Mouse (Mus musculus) CH12.LX (cell line): ENCODE measurements at regions not wholly inside any gene's neighbourhood (a gene's known extent, or its start where the extent isn't known, plus 50 kb on each side); places are given as distances from the start of the nearest gene placed in this dataset.

Experiments used
- DNase-seq: peaks from one replicate; pipeline ENCODE4 v3.0.0-alpha.2; 2013; ENCODE audit errors: extremely low read depth
- H3K27ac ChIP-seq: 2 replicates; pipeline ENCODE4 v1.5.1; 2012; ENCODE audit warnings: low read depth, mild to moderate bottlenecking, control low read depth, moderate library complexity; ENCODE audit not compliant: insufficient read depth
- H3K27me3 ChIP-seq: replicated peaks from 2 replicates; pipeline ENCODE3; 2012; ENCODE audit warnings: inconsistent platforms
- H3K36me3 ChIP-seq, 2 experiments: replicated peaks in 1 of 2; 2 replicates each; pipeline versions ENCODE3 to v1.6.1; 2012; ENCODE audit warnings: inconsistent platforms in 1 of 2, low read length in 1 of 2, mild to moderate bottlenecking in 1 of 2, mixed read lengths in 1 of 2, moderate library complexity in 1 of 2; ENCODE audit not compliant: control insufficient read depth in 1 of 2, insufficient read depth in 1 of 2
- H3K4me1 ChIP-seq, 2 experiments: 2 replicates each; pipeline ENCODE4 v1.6.1; 2012; ENCODE audit warnings: inconsistent platforms in 1 of 2, moderate library complexity in 1 of 2; ENCODE audit not compliant: insufficient read depth in 2 of 2, control insufficient read depth in 1 of 2
- H3K4me2 ChIP-seq: 2 replicates; pipeline ENCODE4 v1.6.1; 2012; ENCODE audit warnings: low read depth, mild to moderate bottlenecking, control low read depth; ENCODE audit not compliant: poor library complexity, insufficient read depth, severe bottlenecking
- H3K4me3 ChIP-seq, 3 experiments: fragments of 150-350 bp in 1 of 3; sonication (generic) in 1 of 3; replicated peaks in 1 of 3; 2 replicates each; pipeline versions ENCODE3 to v1.5.1; 2011 to 2012; ENCODE audit warnings: low read depth in 2 of 3, low read length in 2 of 3, mild to moderate bottlenecking in 2 of 3, moderate library complexity in 2 of 3, control low read depth in 1 of 3, improper control_type of control experiment in 1 of 3, inconsistent platforms in 1 of 3, mixed read lengths in 1 of 3; ENCODE audit not compliant: poor library complexity in 1 of 3
- H3K79me2 ChIP-seq: replicated peaks from 2 replicates; pipeline ENCODE4 v1.6.1; 2012; ENCODE audit warnings: mild to moderate bottlenecking, moderate library complexity; ENCODE audit not compliant: control insufficient read depth, poor library complexity, insufficient read depth, severe bottlenecking; ENCODE audit errors: extremely low read depth
- H3K9ac ChIP-seq: 2 replicates; pipeline ENCODE4 v1.6.1; 2012; ENCODE audit warnings: low read depth, mild to moderate bottlenecking, control low read depth, moderate library complexity; ENCODE audit not compliant: insufficient read depth
- H3K9me3 ChIP-seq: replicated peaks from 2 replicates; pipeline ENCODE3; 2012; ENCODE audit warnings: low read length, inconsistent platforms, mixed read lengths
- BHLHE40 ChIP-seq: IDR thresholded peaks from 2 replicates; pipeline ENCODE4 v1.6.1; 2011; ENCODE audit warnings: mild to moderate bottlenecking, low read depth, low read length, improper control_type of control experiment
- CHD1 ChIP-seq: IDR thresholded peaks from 2 replicates; pipeline ENCODE4 v1.6.1; 2012; ENCODE audit warnings: low read depth, low read length, improper control_type of control experiment, inconsistent platforms
- CHD2 ChIP-seq: IDR thresholded peaks from 2 replicates; pipeline ENCODE4 v1.6.1; 2011; ENCODE audit warnings: low read length, improper control_type of control experiment
- CTCF ChIP-seq, 2 experiments: IDR thresholded peaks in 1 of 2; conservative IDR thresholded peaks in 1 of 2; 2 replicates each; pipeline ENCODE4 v1.5.1; 2011 to 2012; ENCODE audit warnings: low read depth in 2 of 2, low read length in 2 of 2, improper control_type of control experiment in 1 of 2, inconsistent platforms in 1 of 2, mild to moderate bottlenecking in 1 of 2, moderate library complexity in 1 of 2
- E2F4 ChIP-seq: IDR thresholded peaks from 2 replicates; pipeline ENCODE4 v1.6.1; 2011; ENCODE audit warnings: low read depth, low read length, improper control_type of control experiment; ENCODE audit not compliant: insufficient replicate concordance
- ELF1 ChIP-seq: IDR thresholded peaks from 2 replicates; pipeline ENCODE4 v1.6.1; 2014; ENCODE audit warnings: low read depth, mild to moderate bottlenecking, inconsistent platforms, low read length, improper control_type of control experiment
- IRF4 ChIP-seq: IDR thresholded peaks from 2 replicates; pipeline ENCODE4 v1.6.1; 2014; ENCODE audit warnings: low read depth, mild to moderate bottlenecking, inconsistent platforms, low read length, improper control_type of control experiment
- JUN ChIP-seq: IDR thresholded peaks from 2 replicates; pipeline ENCODE4 v1.6.1; 2011; ENCODE audit warnings: low read depth, mild to moderate bottlenecking, low read length, improper control_type of control experiment, moderate library complexity; ENCODE audit not compliant: insufficient read depth
- JUND ChIP-seq: conservative IDR thresholded peaks from 2 replicates; pipeline ENCODE4 v1.6.1; 2011; ENCODE audit warnings: low read depth, low read length, improper control_type of control experiment
- KAT2A ChIP-seq: IDR thresholded peaks from 2 replicates; pipeline ENCODE4 v1.6.1; 2012; ENCODE audit warnings: low read length, improper control_type of control experiment, inconsistent platforms; ENCODE audit not compliant: insufficient replicate concordance
- MAX ChIP-seq: IDR thresholded peaks from 2 replicates; pipeline ENCODE4 v1.6.1; 2011; ENCODE audit warnings: low read length, improper control_type of control experiment
- MAZ ChIP-seq: IDR thresholded peaks from 2 replicates; pipeline ENCODE4 v1.6.1; 2012; ENCODE audit warnings: low read depth, mild to moderate bottlenecking, inconsistent platforms, low read length, improper control_type of control experiment, moderate library complexity
- MXI1 ChIP-seq: IDR thresholded peaks from 2 replicates; pipeline ENCODE4 v1.6.1; 2011; ENCODE audit warnings: mild to moderate bottlenecking, low read depth, low read length, improper control_type of control experiment
- MYC ChIP-seq: IDR thresholded peaks from 2 replicates; pipeline ENCODE4 v1.6.1; 2011; ENCODE audit warnings: low read depth, mild to moderate bottlenecking, improper control_type of control experiment, low read length
- NELFE ChIP-seq: IDR thresholded peaks from 2 replicates; pipeline ENCODE4 v1.6.1; 2011; ENCODE audit warnings: low read depth, low read length, improper control_type of control experiment
- NRF1 ChIP-seq: IDR thresholded peaks from 2 replicates; pipeline ENCODE4 v1.6.1; 2014; ENCODE audit warnings: low read depth, mild to moderate bottlenecking, inconsistent platforms, low read length, improper control_type of control experiment, moderate library complexity
- POLR2A ChIP-seq: IDR thresholded peaks from 2 replicates; pipeline ENCODE4 v1.6.1; 2011; ENCODE audit warnings: low read depth, mild to moderate bottlenecking, improper control_type of control experiment, low read length
- POLR2AphosphoS2 ChIP-seq: IDR thresholded peaks from 2 replicates; pipeline ENCODE4 v1.6.1; 2011; ENCODE audit warnings: low read depth, low read length, improper control_type of control experiment
- RAD21 ChIP-seq: IDR thresholded peaks from 2 replicates; pipeline ENCODE4 v1.6.1; 2011; ENCODE audit warnings: low read depth, mild to moderate bottlenecking, low read length, improper control_type of control experiment, moderate library complexity
- RCOR1 ChIP-seq: conservative IDR thresholded peaks from 2 replicates; pipeline ENCODE4 v1.6.1; 2012; ENCODE audit warnings: low read depth, mild to moderate bottlenecking, inconsistent platforms, low read length, improper control_type of control experiment
- SMC3 ChIP-seq: IDR thresholded peaks from 2 replicates; pipeline ENCODE4 v1.6.1; 2011; ENCODE audit warnings: low read depth, low read length, improper control_type of control experiment
- TBP ChIP-seq: conservative IDR thresholded peaks from 2 replicates; pipeline ENCODE4 v1.6.1; 2011; ENCODE audit warnings: low read depth, low read length, improper control_type of control experiment
- TCF12 ChIP-seq: IDR thresholded peaks from 2 replicates; pipeline ENCODE4 v1.6.1; 2014; ENCODE audit warnings: low read depth, mild to moderate bottlenecking, inconsistent platforms, low read length, improper control_type of control experiment
- USF1 ChIP-seq: IDR thresholded peaks from 2 replicates; pipeline ENCODE4 v1.6.1; 2014; ENCODE audit warnings: low read depth, mild to moderate bottlenecking, inconsistent platforms, low read length, improper control_type of control experiment
- ZKSCAN1 ChIP-seq: IDR thresholded peaks from 2 replicates; pipeline ENCODE4 v1.6.1; 2012; ENCODE audit warnings: low read depth, inconsistent platforms, low read length, improper control_type of control experiment, borderline replicate concordance
- ZMIZ1 ChIP-seq: IDR thresholded peaks from 2 replicates; pipeline ENCODE4 v1.6.1; 2012; ENCODE audit warnings: low read depth, mild to moderate bottlenecking, inconsistent platforms, low read length, improper control_type of control experiment
- ZNF384 ChIP-seq: IDR thresholded peaks from 2 replicates; pipeline ENCODE4 v1.6.1; 2012; ENCODE audit warnings: low read depth, low read length, improper control_type of control experiment, inconsistent platforms
- dilution Hi-C: fragments of 300-500 bp; cut with MboI; formaldehyde crosslinking; loops from 2 replicates; pipeline ENCODE4 v1.14.3; 2020; ENCODE audit warnings: low sequenced_read_pairs; ENCODE audit not compliant: extremely low pct_unique_long_range_greater_than_20kb, extremely low pct_ligation_motif_present
- in situ Hi-C: fragments of 300-500 bp; cut with MboI; formaldehyde crosslinking; loops from 3 replicates; pipeline ENCODE4 v1.14.3; 2019; ENCODE audit warnings: low sequenced_read_pairs, low pct_ligation_motif_present, low pct_unique_long_range_greater_than_20kb, mixed read lengths

DNA sequence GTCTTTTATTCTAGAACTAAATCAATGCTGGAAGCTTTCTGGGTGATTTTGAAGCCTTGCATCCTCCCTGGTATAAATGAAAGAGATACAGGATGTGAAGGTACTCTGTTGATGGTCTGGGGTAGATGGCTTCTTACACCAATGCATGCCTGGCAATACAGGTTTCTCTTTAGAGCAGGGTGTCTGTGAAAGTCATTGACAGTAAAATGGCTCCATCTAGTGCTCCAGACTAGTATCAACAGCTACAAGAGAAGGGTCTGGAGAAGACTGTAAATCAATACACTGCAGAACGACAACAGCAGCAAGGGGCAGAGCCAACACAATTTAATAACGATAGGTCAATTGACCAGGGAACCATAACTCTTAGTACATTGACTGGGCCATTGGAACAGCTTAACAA is 98.3 kb downstream of the Sptssa start:
- no peak overlapping the region for H3K9ac ChIP-seq
- no peak overlapping the region for H3K27ac ChIP-seq
- H3K4me2 ChIP-seq: no peak overlapping the region
- TF ChIP-seq CTCF (conservative IDR thresholded peaks at IDR 0.05 in 1 of 2, IDR thresholded peaks at IDR 0.05 in 1 of 2; ENCODE audit: low read depth in 2 of 2, low read length in 2 of 2) (peak in 1 of 2 experiments; percentile 76; a peak in 3 of 4 replicates), MAZ (no peak), E2F4 (no peak), JUND (no peak), MYC (no peak), TCF12 (no peak), RCOR1 (no peak), ELF1 (no peak), MAX (no peak), POLR2AphosphoS2 (no peak), POLR2A (no peak), ZKSCAN1 (no peak), KAT2A (no peak), NRF1 (no peak), BHLHE40 (no peak), CHD2 (no peak), TBP (no peak), ZNF384 (no peak), ZMIZ1 (no peak), JUN (no peak), SMC3 (peak; percentile 61), IRF4 (no peak), RAD21 (peak; percentile 84)
- peaks cover 1% of the 10 kb centered on the region for H3K9me3 ChIP-seq
- H3K4me3 ChIP-seq: no peak overlapping the region
- no peaks in the 10 kb centered on the region for H3K79me2 ChIP-seq
- no peaks in the 10 kb centered on the region for H3K4me1 ChIP-seq
- dilution Hi-C loops (no loop called here), in situ Hi-C loops (loop anchor here (25.0 kb wide), 1 partner anchor 1646 kb away; no protein-coding TSS in a partner anchor)
- no peaks in the 10 kb centered on the region for H3K36me3 ChIP-seq
- DNase-seq: peak; percentile 57
- no peaks in the 10 kb centered on the region for H3K27me3 ChIP-seq

DNA sequence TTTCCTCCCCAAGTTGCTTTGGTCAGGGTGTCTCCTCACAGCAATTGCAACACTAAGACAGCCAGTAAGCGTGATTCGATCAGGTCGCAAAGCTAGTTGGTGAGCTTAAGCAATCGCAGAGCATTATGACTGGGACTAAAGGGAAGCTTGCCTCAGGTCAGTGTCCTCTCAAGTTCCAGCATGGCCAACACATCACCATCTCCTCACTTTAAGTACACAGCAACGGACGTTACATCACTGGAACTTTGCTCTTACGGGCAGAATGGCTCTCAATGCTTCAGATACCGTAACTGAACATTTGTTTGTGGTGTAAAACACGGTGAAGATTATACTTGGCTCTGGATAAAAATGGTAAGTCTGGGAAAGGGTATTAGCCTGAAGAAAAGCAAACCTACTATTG is 106.7 kb downstream of the Sptssa start:
- H3K27me3 ChIP-seq: no peaks in the 10 kb centered on the region
- no peak overlapping the region for H3K4me2 ChIP-seq
- H3K27ac ChIP-seq: no peak overlapping the region
- H3K36me3 ChIP-seq: no peaks in the 10 kb centered on the region
- H3K9ac ChIP-seq: no peak overlapping the region
- no peaks in the 10 kb centered on the region; a peak in 1 of 4 replicates for H3K4me1 ChIP-seq
- in situ Hi-C loops: loop anchor here (25.0 kb wide), 1 partner anchor 1637 kb away; no protein-coding TSS in a partner anchor
- TF ChIP-seq CHD1 (no peak), NELFE (no peak), USF1 (no peak), ZNF384 (no peak), MXI1 (no peak)
- TF ChIP-seq, all 38 proteins: peak for 0
- H3K4me3 ChIP-seq: no peak overlapping the region
- no peak for DNase-seq
- no peaks in the 10 kb centered on the region for H3K79me2 ChIP-seq
- dilution Hi-C loops: no loop called here
- peaks cover 3% of the 10 kb centered on the region for H3K9me3 ChIP-seq
